Mouse (Mus musculus) adrenal gland, adult 2 months (tissue): ENCODE data around the gene Senp1. TPM values are rescaled to one million over a fixed set of nuclear protein-coding genes. Genes with fewer than 3 reads are reported as not detected.
A peak's percentile ranks its signal among the peaks of the same experiment; 100 is the strongest.

Experiments used
- DNase-seq: peaks from one replicate; pipeline ENCODE4 v3.0.0; 2021
- long read RNA-seq: library from polyadenylated mRNA; stranded (forward); transcript quantifications from one replicate; pipeline ENCODE4 v2.0.0, GENCODE M21; 2021
- polyA plus RNA-seq: library from polyadenylated mRNA; depleted of rRNA; stranded (reverse); fragments of >200 nt; gene quantifications from 2 replicates; pipeline ENCODE4 v1.2.3, GENCODE M21; 2012; rRNA removed
- total RNA-seq, 2 experiments: library from RNA; stranded (reverse); gene quantifications; 2 replicates each; pipeline ENCODE4 v1.2.3; 2021

Gene Senp1
- 10 to 100 TPM; 15.7 to 16.5 TPM for total RNA-seq
- 4.1 and 5.1 TPM in 2 replicates for polyA plus RNA-seq
- long read RNA-seq, partial matches to known transcripts = 1 of 8 reads
- long read RNA-seq, other reads (novel, unspliced or antisense) = 3 of 8 reads

DNA sequence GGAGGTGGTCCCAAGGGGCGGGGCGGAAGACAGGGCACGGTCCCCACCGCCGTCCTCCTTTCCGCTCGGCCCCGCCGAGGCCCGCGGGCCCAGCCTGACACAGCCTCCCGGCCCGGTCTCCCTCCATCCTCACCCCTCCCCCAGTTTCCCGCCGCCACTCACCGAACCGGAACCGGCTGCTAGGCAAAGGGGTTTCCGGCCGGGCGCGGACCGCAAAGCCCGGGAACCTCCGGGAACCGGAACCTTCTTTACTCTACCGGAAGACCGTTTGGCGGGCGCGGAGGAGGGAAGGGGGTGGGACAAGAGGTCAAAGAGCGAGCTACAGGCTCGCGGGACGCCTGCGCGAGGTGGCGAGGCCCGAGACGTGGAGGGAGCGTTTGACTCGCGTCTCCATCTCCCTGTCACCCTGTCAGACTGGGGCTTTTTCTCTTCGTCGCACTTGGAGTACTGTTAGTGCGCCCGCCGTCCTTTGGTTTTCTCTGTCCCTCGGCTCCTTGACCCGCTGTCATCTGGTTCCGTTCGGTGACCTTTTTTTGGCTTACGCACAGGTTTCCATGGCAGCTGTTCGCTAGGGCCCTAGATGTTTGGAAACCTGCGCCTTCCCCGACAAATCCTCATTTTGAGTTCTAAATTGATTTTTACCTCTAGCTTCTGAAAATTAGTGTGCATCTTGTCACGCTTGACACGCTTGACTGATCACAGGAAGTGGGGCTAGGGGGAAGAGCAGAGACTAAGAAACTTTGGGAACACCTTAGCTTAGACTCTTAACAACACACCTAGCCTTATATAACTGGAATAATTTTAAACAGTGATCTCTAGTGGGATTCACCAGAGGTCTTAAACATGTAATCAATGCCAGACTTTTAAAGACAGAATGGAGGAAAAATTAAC, at the start of gene Senp1:
Senp1 (minus strand) TSS at position 624 of the 891 bp plus-strand sequence.
- peak; percentile 94 for DNase-seq

DNA sequence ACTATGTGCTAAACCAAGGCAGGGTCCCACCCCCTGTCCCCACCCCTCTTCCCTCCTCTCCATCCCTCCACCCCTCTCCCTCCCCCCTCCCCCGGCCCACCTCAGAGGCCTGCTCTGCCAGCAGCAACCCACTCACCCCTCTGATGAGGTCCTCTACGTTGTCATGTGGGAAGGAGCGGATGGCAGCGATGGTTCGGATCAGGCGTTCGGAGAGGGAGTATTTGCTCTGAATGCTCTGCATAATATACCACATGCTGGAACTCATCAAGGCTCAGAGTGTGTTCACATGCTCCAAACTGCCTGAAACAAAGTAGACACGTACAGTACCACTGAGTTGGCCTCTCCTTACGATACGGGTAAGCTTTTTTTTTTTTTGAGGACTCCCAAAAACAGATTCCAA, 49.0 kb upstream of the Senp1 start:
- no peak for DNase-seq

DNA sequence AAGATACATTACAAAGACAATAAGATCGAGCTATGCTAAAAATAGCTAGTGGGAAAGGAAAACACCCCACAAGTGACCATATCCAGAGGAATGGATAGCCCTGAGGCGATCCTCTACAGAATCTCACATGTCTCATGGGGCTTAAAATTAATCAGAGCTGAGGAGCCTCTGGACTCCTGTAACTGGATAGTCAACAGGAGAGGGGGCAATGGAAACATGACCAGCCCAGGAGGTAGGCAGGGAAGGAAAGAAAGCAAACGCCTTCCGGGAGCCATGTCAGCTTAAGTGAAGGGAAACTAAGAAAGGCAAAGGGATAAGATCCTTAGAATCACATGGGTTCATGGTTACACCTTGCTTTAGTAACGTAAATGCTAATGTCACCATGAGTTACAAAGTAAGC, 47.3 kb upstream of the Senp1 start:
- DNase-seq = no peak

DNA sequence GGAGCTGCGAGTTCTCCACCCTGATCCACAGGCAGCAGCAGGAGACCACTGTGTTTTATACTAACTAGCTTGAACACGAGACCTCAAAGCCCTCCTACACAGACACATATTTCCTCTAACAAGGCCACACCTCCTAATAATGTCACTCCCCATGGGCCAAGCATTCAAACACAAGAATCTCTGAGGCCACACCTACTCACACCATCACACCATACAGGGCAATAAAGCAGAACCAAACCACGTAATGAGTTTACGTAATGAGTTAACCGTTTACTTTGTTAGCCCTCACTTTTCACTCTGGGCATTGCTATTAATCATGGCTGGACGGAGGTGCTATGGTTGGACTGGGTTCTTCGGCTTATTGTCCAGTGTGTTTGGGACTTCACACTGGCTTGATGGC, 46.2 kb upstream of the Senp1 start:
- DNase-seq = no peak

DNA sequence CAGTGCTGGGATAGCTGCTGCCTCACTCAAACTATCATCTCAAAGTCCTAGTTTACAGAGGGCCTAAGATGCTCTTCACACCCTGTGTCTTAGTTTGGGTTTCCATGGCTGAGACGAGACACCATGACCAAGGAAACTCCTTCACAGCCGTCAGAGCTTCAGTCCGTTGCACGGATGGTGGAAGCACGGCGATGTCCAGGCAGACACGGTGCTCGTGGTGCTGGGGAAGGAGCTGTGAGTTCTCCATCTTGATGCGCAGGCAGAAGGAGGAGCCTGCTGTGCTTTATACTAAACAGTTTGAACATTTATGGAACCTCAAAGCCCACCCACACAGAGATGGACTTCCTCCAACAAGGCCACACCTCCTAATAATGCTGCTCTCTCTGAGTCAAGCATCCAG, 43.3 kb upstream of the Senp1 start:
- DNase-seq = no peak

DNA sequence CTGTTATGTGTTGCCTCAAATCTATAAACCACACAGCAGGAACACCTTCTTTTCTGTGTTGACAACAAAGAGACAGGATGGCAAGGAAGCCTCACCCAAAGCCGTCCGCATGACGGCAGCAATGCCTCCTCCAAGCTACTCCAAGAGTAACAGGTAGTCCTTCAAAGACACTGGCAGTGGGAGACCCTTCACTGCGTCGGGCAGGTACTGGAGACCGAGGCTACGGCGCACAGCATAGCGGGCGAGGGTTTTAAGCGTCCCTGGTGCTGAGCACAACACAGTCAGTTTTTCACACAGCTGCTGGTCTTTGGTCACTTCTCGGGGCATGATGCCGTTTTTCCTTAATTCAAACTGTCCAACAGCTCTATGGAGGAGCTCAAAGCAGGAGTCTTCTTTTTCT, 42.1 kb upstream of the Senp1 start:
- DNase-seq = no peak

DNA sequence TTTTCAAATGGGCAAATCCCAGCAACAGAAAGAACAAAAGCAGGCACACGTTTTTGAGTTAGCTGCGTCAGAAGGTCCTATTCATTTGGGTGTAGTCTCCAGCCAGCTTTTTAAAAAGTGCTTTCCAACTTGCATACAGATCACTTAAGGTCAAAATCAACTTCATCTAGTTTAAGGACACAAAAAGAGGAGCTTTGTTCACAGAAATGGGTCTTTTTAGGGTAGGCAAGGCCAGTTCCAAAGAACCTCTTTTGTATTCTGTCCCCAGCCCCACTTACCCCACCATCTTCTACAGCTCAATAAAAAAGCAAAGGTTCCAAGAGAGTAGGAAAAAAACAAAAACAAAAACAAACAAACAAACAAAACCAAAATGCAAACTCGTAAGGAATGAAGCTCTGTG, 41.1 kb upstream of the Senp1 start:
- no peak for DNase-seq

DNA sequence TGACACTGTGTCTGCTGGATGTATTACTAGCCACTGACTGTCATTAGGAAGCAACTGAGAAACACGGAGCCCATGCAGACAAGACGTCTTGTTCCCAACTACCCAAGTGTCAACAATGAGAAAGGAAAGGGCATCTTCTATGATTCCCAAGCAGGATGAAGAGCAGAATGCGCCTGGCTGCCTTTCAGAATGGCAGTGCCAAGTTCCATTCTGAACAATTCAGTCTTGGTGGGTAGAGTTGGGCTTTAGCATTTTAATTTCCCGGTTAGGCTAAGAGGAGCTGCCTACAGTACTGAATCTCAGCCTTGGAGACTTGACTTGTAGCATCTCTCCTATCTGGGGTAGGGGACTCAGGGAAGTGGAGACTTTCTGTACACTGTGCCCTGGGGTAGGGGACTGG, 40.5 kb upstream of the Senp1 start:
- DNase-seq = no peak

DNA sequence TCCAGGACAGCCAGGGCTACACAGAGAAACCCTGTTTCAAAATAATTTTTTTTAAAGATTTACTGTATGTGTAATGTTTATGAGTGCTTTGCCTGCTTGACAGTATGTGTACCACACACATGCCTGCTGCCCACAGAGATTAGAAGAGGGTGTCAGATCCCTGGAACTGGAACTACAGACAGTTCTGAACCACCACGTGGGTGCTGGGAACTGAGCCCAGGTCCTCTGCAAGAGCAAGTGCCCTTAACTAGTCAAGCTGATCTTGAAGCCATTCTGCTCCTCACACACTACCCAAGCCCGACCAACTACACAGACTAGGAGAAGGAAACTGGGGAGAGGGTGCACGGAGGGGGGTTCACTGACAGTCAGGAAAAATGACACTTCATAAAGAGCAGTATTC, 39.9 kb upstream of the Senp1 start:
- no peak for DNase-seq

DNA sequence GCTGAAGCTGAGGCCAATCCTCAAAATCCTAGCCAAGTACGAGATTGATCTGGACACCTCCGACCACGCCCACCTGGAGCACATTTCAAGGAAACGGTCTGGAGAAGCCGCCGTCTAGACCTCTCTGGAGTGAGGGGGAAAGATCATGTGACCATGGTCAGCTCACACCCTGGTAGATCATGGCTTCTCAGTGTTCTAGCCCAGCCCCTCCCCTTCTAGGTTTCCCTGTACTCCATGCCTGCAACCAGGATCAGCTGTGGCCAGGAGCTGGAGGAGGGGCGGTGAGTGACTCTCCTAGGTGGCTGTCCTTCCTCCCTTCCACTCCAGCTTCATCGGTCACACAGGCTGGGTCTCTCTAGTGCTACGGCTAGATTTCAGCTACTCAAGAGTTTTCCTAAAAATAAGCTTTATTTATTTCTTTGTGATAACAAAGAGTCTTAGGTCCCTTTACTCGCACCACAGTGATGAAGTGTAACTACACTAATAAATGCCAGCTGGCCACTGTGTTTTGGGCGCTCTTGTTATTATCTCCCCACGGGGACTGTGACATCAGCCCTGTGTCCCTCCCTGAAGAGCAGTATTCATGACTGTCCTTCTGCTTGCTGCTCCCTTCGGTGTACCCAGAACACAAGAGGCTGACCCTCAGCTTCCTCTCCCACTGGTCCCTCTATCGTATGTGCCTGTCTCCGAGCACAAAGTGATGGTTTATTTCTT, 38.6 kb upstream of the Senp1 start:
- DNase-seq = no peak

DNA sequence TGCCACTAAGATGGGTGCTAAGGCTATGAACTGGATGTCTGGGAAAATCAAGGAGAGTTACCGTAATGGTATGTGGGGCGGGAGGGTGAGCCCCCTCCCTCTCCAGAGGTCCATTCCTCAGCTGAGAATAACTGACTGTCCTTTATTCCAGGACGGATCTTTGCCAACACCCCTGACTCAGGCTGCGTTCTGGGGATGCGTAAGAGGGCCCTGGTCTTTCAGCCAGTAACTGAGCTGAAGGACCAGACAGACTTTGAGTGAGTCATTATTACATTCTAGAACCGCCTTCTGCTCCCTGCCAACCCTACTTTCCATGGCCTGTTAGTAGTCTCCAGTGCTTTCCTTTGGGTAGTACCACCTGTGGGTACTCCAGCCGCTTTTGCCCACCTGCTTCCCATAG, 37.9 kb upstream of the Senp1 start:
- no peak for DNase-seq

DNA sequence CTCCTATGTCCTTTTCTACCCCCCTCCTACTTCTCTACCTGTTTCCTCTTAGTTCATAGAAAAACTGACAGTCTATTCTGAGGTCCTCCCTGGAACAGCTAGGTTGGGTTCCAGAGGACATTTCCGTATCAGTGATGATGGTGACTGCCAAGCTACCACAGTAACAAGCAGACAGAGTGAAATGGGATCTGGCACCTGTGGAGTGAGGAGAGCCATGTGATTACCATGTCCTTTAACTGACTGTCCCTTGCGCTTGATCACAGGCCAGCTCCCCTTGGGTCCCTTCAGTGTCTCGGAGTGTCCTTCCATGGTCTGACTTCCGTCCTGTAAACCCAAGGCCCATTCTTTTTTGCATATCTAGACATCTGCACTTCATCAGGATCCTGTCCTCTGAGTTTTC, 37.5 kb upstream of the Senp1 start:
- no peak for DNase-seq

DNA sequence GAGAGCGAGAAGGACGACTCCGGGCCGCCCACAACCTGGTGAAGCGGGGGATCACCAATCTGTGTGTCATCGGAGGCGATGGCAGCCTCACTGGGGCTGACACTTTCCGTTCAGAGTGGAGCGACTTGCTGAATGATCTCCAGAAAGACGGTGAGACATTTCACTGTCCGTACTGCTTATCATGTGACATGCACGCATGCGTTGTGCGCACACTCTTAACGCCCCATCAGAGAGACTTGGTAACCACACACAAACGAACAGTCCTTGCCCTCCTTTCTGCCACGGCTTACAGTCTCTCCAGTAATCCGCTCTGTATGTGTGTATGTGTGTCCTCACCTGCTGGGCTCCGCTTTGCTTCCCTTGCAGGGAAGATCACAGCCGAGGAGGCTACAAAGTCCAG, 27.3 kb upstream of the Senp1 start:
- no peak for DNase-seq

DNA sequence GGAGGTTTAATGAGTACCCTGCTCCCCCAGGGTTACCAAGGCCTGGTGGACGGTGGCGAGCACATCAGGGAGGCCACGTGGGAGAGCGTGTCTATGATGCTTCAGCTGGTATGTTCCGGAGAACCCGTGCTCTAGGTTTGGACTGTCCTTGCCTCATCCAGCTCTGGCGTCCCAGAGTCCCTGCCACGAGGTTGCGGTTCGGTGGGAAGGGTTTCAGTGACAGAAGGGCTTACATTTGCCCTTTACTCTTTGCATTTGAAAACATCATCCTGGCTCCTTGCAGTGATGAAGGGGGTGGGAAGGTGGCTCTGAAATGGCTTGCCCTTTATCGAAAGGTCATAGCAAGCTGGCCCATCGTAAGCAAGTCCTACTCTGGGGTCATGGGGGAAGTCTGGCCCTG, 25.8 kb upstream of the Senp1 start:
- no peak for DNase-seq

DNA sequence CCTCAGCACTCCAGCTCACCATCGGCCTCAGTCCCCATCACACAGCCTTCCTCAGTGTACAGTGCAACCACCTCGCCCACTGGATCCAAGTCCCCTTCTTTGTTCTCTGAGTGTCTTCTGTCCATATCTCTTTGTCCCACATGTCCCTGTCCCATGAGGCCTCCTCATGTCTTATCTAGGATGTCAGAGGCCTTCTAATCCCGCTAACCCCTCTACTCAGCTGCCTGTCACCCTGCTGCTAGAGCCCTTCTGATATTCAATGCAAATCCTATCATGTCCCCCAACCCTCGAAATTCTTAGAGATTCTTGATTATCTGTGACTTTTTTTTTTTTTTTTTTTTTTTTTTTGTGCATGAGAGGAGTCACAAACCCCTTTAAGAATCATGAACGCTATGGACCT, 22.7 kb upstream of the Senp1 start:
- no peak for DNase-seq

DNA sequence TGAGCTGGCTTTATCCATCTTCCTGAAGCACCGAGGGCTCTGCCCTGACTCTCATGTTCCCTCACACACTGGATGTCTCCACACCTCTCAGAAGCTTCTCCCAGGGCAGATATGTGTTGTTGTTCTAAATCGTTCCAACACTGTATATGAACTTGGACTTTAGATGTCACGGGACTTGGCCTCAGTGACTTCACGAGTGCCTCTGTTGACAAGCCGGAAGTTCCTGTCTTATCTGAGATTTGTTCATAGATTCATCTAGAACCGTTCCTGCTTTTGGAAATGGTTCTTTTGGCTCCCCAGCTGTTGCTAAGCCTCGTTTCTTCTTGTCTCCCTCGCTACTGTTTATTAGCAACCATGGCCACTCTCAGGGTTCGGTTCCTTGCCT, 22.2 kb upstream of the Senp1 start:
- no peak for DNase-seq

DNA sequence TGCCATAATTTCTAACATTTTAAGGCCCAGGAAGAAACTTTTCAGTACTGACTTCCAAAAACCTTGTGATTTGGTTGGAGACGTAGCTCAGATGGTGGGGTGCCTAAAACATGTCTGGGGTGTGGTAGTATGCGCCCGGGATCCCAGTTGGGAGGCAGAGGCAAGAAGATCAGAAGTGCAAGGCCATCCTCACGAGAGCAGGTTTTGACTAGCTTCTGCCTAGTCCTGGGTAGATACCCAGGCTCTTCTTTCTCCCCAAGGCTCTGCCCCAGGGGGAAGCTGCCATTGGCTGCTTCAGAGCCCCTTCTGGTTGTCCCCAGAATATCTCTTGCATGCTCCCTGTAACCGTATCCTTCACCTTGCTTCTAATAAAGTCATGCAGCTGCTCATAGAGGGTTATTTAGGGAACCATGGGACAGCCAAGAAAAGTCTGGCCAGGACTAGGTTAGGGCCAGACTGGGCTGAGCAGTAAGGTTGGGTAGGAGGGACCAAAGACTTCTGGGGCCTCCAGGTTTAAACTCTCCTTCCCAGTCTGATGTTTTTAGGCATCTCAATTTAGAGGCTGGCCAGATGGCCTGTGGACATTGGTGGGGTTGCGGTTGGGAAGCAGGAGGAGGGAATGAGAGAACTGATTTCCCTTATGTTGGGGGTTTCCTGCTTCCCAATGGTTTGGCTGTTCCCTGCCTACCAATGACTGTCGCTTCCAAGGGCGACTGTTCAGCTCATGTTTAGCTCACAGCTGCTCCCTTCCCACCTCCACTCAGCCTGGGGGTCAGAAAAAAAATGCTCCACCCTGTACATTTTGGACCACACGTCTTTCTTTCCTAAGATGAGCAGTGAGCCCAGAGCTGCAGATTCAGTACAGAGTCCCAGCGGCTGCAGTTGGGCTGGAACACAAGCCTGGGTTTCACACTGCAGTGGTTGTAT, 21.6 kb upstream of the Senp1 start:
- no peak for DNase-seq

DNA sequence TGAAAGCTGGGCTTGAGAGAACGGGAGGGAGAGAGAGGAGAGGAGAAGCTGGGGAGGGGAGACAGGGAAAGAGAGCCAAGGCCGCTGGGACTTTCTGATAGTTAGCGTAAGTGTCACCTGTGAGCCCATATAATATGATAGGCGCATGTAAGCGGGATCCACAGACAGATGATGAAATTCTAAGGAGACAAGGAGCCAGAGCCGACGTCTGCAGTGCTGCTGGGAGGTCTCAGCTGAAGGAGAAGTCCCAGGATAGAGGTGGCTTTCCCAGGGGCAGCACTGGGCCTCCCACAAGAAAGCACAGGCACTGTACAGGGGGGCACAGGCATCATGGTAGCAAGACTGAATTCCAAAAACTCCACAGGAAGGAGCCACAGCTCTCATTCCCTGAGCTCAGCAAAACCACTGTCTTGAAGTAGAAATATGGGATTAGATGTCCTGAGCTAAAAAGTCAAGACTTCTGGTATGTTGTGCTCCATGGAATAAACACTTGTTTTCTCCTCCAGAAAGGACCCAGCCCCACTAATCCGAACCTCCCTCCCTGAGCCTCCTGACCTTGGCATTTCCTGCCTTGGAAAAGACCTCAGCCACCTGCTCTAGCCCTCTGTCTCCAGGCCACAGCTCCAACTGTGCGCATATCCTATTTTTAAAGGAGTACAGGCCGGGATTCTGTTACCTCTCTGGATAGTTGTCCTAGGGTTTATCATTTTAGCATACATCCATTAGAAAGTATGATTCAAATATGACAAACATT, 20.7 kb upstream of the Senp1 start:
- DNase-seq = no peak

DNA sequence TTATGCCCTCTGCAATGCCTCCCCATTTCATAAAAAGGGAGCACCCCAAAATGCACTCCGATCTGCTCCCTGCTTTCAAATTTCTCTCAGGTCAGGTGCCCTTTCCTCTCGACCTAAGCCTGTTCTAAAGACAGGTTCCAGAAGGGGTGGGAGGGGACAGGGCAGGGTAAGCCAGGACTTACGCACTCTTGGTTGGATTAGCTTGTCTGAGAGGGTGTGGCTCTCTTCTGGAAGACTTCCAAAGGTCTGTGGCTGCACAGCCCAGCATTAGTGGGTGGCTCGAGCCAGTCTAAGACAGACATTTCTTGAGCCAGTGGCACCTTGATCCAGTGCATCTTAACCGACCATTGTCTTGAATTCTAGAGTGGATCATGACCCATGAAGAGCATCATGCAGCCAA, 18.2 kb upstream of the Senp1 start:
- DNase-seq = no peak

DNA sequence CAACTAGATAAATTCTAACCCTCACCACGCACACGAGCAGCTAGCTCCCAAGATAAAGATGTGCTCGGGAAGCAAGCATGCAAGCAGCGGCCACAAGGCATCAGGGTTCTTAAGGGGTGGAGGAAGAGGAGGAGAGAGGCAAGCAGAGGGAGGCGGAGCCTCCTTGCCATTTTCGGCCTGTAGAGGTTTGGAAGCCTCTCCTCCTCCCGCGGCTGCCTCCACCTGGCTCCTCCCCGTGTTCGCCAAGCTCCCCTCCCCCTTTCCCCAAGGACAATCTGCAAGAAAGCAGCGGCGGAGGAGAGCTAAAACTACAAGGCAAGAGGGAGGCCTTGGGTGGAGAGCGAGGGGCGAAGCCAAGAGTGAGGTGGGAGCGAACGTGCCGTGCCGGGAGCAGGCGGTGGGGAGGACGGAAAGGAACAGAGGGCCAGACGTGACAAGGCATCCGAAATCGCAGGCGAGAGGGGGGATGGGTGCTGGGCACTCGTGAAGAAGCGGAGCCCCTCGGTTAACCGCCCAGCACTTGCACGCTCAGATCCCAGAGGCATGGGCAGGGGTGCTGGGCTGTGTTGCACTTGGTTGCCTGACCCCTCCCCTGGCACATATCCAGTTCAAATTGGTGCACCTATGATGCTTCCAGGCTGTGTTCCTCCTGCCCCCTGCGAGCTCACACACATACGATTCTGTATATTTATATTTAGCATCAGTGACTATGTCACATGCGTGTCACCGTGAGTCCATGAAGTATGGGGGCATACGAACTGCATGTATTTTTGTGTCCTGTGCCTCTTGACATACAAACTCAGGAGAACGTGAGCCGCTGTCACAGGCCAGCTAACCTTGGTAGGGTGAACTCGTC, 15.0 kb upstream of the Senp1 start:
- DNase-seq = peak; percentile 93
